In genomic region chr11:55031211-55031990, GRCm38 (mm10) we compare ENCODE assay signal across 8 mouse cellular contexts. TPM values are rescaled to one million over a fixed set of nuclear protein-coding genes. Genes with fewer than 3 reads are reported as not detected.
DNase-seq lines count a peak whose midpoint lies in the region; ATAC-seq lines count a peak whose summit lies in the region.

No protein-coding gene starts in this region.

- 24% methylated on average over 10 of the region's 10 CpGs for WGBS in heart, embryonic 15.5 days
- WGBS in intestine, embryonic 15.5 days, result 28% methylated on average over 10 of the region's 10 CpGs

- no peak for DNase-seq in heart, adult 9 months (ENCODE audit: low spot score in 2 of 2)
- peak; percentile 56 for DNase-seq in NIH3T3 (ENCODE audit: low read depth)
- DNase-seq in natural killer cell, adult 2 months (ENCODE audit: low spot score in 2 of 2), result peak; percentile 54 to 62
- DNase-seq in right cerebral cortex, postnatal 14 days, result no peak
- no peak for DNase-seq in embryo, embryonic 10.5 days (ENCODE audit: low spot score)
- DNase-seq in layer of hippocampus, adult 9-11 months, result no peak

- peaks cover 58% of the 10 kb centered on the region for H3K4me1 ChIP-seq in heart, embryonic 15.5 days (replicated peaks)
- peaks cover 50% of the 10 kb centered on the region for H3K4me1 ChIP-seq in intestine, embryonic 15.5 days (replicated peaks)

- H3K4me3 ChIP-seq in heart, embryonic 15.5 days, result peak overlapping the region; percentile 72
- H3K4me3 ChIP-seq in intestine, embryonic 15.5 days (replicated peaks), result peak overlapping the region; percentile 57

- peak overlapping the region; percentile 85 for H3K9ac ChIP-seq in heart, embryonic 15.5 days
- peak overlapping the region; percentile 61 for H3K9ac ChIP-seq in intestine, embryonic 15.5 days

- no peaks in the 10 kb centered on the region for H3K27me3 ChIP-seq in heart, embryonic 15.5 days
- H3K27me3 ChIP-seq in intestine, embryonic 15.5 days (replicated peaks), result no peaks in the 10 kb centered on the region

- ATAC-seq in heart, embryonic 15.5 days (replicated peaks; ENCODE audit: insufficient number of reproducible peaks, insufficient read depth, low FRiP score, low read depth), result no peak; the same call in 1 of the 2 replicates
- peak; percentile 29; the same call in 1 of the 2 replicates for ATAC-seq in intestine, embryonic 15.5 days

- no peaks in the 10 kb centered on the region for H3K36me3 ChIP-seq in heart, embryonic 15.5 days
- H3K36me3 ChIP-seq in intestine, embryonic 15.5 days, result no peaks in the 10 kb centered on the region

- no peaks in the 10 kb centered on the region for H3K9me3 ChIP-seq in heart, embryonic 15.5 days (replicated peaks)
- H3K9me3 ChIP-seq in intestine, embryonic 15.5 days, result no peaks in the 10 kb centered on the region

- H3K27ac ChIP-seq in heart, embryonic 15.5 days, result peak overlapping the region; percentile 88
- peak overlapping the region; percentile 95 for H3K27ac ChIP-seq in intestine, embryonic 15.5 days

- H3K4me2 ChIP-seq in heart, embryonic 15.5 days, result peak overlapping the region; percentile 78
- H3K4me2 ChIP-seq in intestine, embryonic 15.5 days (replicated peaks), result peak overlapping the region; percentile 82

RNA-seq across cellular contexts. Expression of gene Anxa6, which starts 1.8 kb away (rescaled TPM):
- polyA plus RNA-seq in heart, embryonic 15.5 days (2015; fragmentation: Nextera tagmentation; extraction: Ambion mirVana), result 315 and 367 TPM in 2 replicates
- polyA plus RNA-seq in intestine, embryonic 15.5 days (2015; fragmentation: Nextera tagmentation; extraction: Ambion mirVana), result 261 and 262 TPM in 2 replicates

RNA-seq across cellular contexts. Expression of gene Ccdc69, which starts 46.5 kb away (rescaled TPM):
- 17.6 and 21.4 TPM in 2 replicates for polyA plus RNA-seq in heart, embryonic 15.5 days (2015; fragmentation: Nextera tagmentation; extraction: Ambion mirVana)
- 2.0 and 2.6 TPM in 2 replicates for polyA plus RNA-seq in intestine, embryonic 15.5 days (2015; fragmentation: Nextera tagmentation; extraction: Ambion mirVana)

Comparison
In these comparisons a context has a peak if more than half of its experiments do, and no peak if none do; other contexts are left out.
1. DNase-seq: peak in NIH3T3 (single experiment) and natural killer cell, adult 2 months (2 of 2); none in heart, adult 9 months (0 of 2), right cerebral cortex, postnatal 14 days (single experiment), embryo, embryonic 10.5 days (single experiment) and layer of hippocampus, adult 9-11 months (single experiment).